Mouse (Mus musculus): ENCODE data around the gene Sox10. TPM values are rescaled to one million over a fixed set of nuclear protein-coding genes. Genes with fewer than 3 reads are reported as not detected.

Sox10 gene
- polyA plus RNA-seq (2012; ENCODE audit: insufficient read depth, insufficient read length, missing spikeins), result not detected in 2 replicates

DNA sequence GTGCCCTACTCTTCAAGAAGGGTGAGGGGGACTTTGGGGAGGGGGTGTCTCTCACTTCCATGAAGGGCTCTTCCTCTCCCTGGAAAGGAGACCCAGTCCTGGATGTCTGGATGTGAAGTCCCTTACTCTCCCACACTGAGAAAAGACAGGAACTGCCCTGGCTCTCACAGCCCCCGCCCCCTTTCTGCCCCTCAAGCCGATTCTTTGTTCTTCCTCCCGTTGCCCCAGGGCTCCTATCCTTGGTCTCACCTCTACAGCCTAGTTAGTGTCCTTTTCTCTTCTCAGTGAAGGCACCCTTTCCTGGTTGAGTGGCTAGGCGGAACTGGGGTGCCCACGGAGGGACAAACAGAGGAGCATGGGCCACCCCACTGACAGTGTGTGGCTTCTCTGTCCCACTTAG, at the start of gene Sox10:
Gene Sox10, minus strand, starts transcription at position 101 of the 400 bp plus-strand sequence.
- no peak for TF ChIP-seq CTCF (IDR thresholded peaks at IDR 0.05; ENCODE audit: low read depth, low read length)
- no peak for TF ChIP-seq POLR2A (IDR thresholded peaks at IDR 0.05; ENCODE audit: borderline replicate concordance, low read depth, low read length)
- Histone ChIP-seq H3K4me1 (ENCODE audit: control insufficient read depth, insufficient read depth, low read length) (peaks cover 8% of the 10 kb centered on the region), H3K4me3 (ENCODE audit: insufficient read depth, low read length) (no peak within 1 kb of the TSS), H3K27ac (ENCODE audit: insufficient read depth, low read depth, low read length) (no peak within 1 kb of the TSS)

DNA sequence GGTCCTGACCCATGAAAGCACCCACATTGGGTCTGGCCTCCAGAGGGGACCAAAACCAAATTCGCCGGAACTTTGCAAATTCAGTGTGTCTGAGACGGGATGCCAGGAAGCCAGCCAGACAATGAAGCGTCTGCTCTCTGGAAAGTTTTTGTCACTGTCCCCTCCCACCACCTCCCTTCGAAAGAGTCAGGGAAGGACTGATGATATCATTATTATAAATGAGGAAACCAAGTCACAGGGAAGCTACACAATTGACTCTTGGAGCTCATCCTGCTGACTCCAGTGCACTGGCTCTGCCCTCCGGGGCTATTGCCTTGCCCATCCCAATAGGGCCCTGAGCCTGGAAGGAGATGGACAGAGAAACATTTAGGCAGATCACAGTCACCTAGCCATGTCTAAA, 48.6 kb upstream of the Sox10 start:
- Histone ChIP-seq H3K4me1 (ENCODE audit: control insufficient read depth, insufficient read depth, low read length) (peaks cover 14% of the 10 kb centered on the region), H3K4me3 (ENCODE audit: insufficient read depth, low read length) (no peak overlapping the region), H3K27ac (ENCODE audit: insufficient read depth, low read depth, low read length) (no peak overlapping the region)
- TF ChIP-seq POLR2A (IDR thresholded peaks at IDR 0.05; ENCODE audit: borderline replicate concordance, low read depth, low read length) (no peak), CTCF (IDR thresholded peaks at IDR 0.05; ENCODE audit: low read depth, low read length) (no peak)

GRCm38 (mm10) chr15:79212750-79213446, 47.9 kb upstream of the Sox10 start:
- no peak for TF ChIP-seq POLR2A (IDR thresholded peaks at IDR 0.05; ENCODE audit: borderline replicate concordance, low read depth, low read length)
- no peak for TF ChIP-seq CTCF (IDR thresholded peaks at IDR 0.05; ENCODE audit: low read depth, low read length)
- Histone ChIP-seq H3K4me3 (ENCODE audit: insufficient read depth, low read length) (no peak overlapping the region), H3K4me1 (ENCODE audit: control insufficient read depth, insufficient read depth, low read length) (peaks cover 15% of the 10 kb centered on the region), H3K27ac (ENCODE audit: insufficient read depth, low read depth, low read length) (no peak overlapping the region)

GRCm38 (mm10) chr15:79210357-79210756, 45.3 kb upstream of the Sox10 start:
- peaks cover 15% of the 10 kb centered on the region for H3K4me1 ChIP-seq (ENCODE audit: control insufficient read depth, insufficient read depth, low read length)
- no peak overlapping the region for H3K4me3 ChIP-seq (ENCODE audit: insufficient read depth, low read length)
- no peak overlapping the region for H3K27ac ChIP-seq (ENCODE audit: insufficient read depth, low read depth, low read length)
- no peak for TF ChIP-seq CTCF (IDR thresholded peaks at IDR 0.05; ENCODE audit: low read depth, low read length)
- TF ChIP-seq POLR2A (IDR thresholded peaks at IDR 0.05; ENCODE audit: borderline replicate concordance, low read depth, low read length), result no peak

- TF ChIP-seq CTCF (IDR thresholded peaks at IDR 0.05; ENCODE audit: low read depth, low read length) (no peak), POLR2A (IDR thresholded peaks at IDR 0.05; ENCODE audit: borderline replicate concordance, low read depth, low read length) (no peak)
- Histone ChIP-seq H3K27ac (ENCODE audit: insufficient read depth, low read depth, low read length) (peak overlapping the region; percentile 68), H3K4me3 (ENCODE audit: insufficient read depth, low read length) (peak overlapping the region; percentile 66), H3K4me1 (ENCODE audit: control insufficient read depth, insufficient read depth, low read length) (peaks cover 14% of the 10 kb centered on the region)
These were observed 43.9 kb upstream of the Sox10 start for GRCm38 (mm10) chr15:79208758-79209439.

DNA sequence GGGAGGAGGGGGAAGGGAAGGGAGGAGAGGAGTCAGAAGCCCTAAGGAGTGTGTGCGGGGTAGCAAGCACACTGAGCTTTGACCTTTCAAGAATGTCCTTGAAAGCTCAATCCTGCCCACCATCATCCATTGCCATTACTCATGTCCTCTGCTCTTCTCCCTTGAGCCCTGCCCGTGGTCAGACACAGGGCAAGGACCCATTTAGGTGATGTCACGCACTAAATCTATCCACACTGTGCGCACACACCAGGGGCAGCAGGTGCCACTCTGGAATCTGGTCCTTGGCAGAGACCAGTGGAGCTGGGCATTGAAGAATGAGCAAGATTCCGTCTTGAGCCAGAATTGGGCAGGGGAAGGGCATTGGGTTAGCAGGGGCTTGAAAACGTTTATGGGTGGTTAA, 43.2 kb upstream of the Sox10 start:
- Histone ChIP-seq H3K27ac (ENCODE audit: insufficient read depth, low read depth, low read length) (no peak overlapping the region), H3K4me3 (ENCODE audit: insufficient read depth, low read length) (no peak overlapping the region), H3K4me1 (ENCODE audit: control insufficient read depth, insufficient read depth, low read length) (peaks cover 7% of the 10 kb centered on the region)
- TF ChIP-seq POLR2A (IDR thresholded peaks at IDR 0.05; ENCODE audit: borderline replicate concordance, low read depth, low read length), result no peak
- TF ChIP-seq CTCF (IDR thresholded peaks at IDR 0.05; ENCODE audit: low read depth, low read length), result no peak

DNA sequence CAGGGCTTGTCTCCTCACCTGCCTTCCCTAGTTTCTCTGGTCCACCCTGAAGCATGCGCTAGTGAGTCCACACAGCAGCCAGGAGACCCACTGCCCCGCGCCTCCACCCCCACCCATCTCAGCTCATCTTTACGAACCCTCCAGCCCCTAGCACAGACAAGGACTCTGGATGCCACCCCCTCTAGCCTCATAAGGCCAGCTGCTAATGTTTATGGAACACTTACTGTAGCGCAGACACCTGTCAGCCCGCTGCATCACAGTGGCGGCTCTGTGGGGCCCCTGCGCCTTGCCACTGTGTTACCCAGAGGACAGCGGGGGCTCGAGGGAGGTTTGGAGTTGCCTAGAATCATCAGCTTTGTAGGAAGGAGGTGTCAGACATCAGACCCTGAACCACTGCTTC, 37.5 kb upstream of the Sox10 start:
- H3K4me3 ChIP-seq (ENCODE audit: insufficient read depth, low read length), result no peak overlapping the region
- no peaks in the 10 kb centered on the region for H3K4me1 ChIP-seq (ENCODE audit: control insufficient read depth, insufficient read depth, low read length)
- no peak overlapping the region for H3K27ac ChIP-seq (ENCODE audit: insufficient read depth, low read depth, low read length)
- TF ChIP-seq CTCF (IDR thresholded peaks at IDR 0.05; ENCODE audit: low read depth, low read length), result no peak
- no peak for TF ChIP-seq POLR2A (IDR thresholded peaks at IDR 0.05; ENCODE audit: borderline replicate concordance, low read depth, low read length)

DNA sequence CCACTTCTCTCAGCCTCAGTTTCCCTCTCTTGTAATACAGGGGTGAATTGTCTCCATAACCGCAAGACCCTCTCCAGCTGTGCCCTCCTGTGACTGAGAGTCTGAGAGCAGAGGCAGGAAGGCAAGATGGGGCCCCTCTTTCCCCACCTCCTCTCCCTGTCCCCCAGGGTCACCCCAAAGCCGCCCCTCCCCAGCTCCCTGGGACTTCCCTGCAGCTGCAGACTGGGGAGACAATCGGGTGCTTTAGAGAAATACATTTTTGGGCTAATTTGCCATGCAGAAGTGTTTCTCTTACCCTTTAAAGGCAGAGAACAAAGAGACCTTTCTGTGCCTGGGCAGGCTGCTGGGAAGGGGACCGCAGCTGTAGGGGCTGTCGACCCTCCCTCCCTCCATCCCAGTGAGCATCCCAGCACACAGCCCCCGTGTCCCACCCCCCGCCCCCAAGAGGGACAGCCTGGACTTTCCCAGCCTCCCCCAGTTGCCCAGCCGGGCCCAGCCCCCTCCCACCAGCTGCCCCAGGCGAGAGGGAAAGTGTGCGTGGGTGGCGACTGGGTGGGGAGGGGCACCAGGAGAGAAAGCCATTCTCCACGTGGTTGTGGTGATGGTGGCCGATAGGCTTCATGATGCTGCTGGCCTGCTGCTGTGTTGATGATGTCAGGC, 36.6 kb upstream of the Sox10 start:
- Histone ChIP-seq H3K27ac (ENCODE audit: insufficient read depth, low read depth, low read length) (no peak overlapping the region), H3K4me3 (ENCODE audit: insufficient read depth, low read length) (no peak overlapping the region), H3K4me1 (ENCODE audit: control insufficient read depth, insufficient read depth, low read length) (no peaks in the 10 kb centered on the region)
- TF ChIP-seq POLR2A (IDR thresholded peaks at IDR 0.05; ENCODE audit: borderline replicate concordance, low read depth, low read length) (no peak), CTCF (IDR thresholded peaks at IDR 0.05; ENCODE audit: low read depth, low read length) (no peak)

- Histone ChIP-seq H3K4me1 (ENCODE audit: control insufficient read depth, insufficient read depth, low read length) (peaks cover 11% of the 10 kb centered on the region), H3K4me3 (ENCODE audit: insufficient read depth, low read length) (no peak overlapping the region), H3K27ac (ENCODE audit: insufficient read depth, low read depth, low read length) (no peak overlapping the region)
- TF ChIP-seq CTCF (IDR thresholded peaks at IDR 0.05; ENCODE audit: low read depth, low read length) (no peak), POLR2A (IDR thresholded peaks at IDR 0.05; ENCODE audit: borderline replicate concordance, low read depth, low read length) (no peak)
These were observed 34.4 kb upstream of the Sox10 start for GRCm38 (mm10) chr15:79199390-79199976.
